Mouse (Mus musculus): ENCODE data around the gene Gstp1. TPM values are rescaled to one million over a fixed set of nuclear protein-coding genes. Genes with fewer than 3 reads are reported as not detected.
"Not testable (repeated sequence)": the region's sequence is repeated elsewhere in the genome, so short reads cannot be mapped to it uniquely, and the experiment has no call there.

Gene Gstp1
- polyA plus RNA-seq, 1 experiment from 2014 or later = 604 TPM

GRCm38 (mm10) chr19:4066280-4066679 lies 28.5 kb upstream of the Gstp1 start:
- no peak overlapping the region for H3K4me3 ChIP-seq (ENCODE audit: low read length)
- no peak overlapping the region for H3K4me2 ChIP-seq (ENCODE audit: low read length)
- no peak for ATAC-seq
- no peak overlapping the region for H3K27ac ChIP-seq (ENCODE audit: low read depth, low read length)
- H3K36me3 ChIP-seq (ENCODE audit: control insufficient read depth, insufficient read depth, low read length) = no peaks in the 10 kb centered on the region
- no peaks in the 10 kb centered on the region for H3K27me3 ChIP-seq (replicated peaks; ENCODE audit: control insufficient read depth, insufficient read depth, low read length)
- H3K9me3 ChIP-seq (ENCODE audit: control insufficient read depth, low read length) = no peaks in the 10 kb centered on the region
- 87% methylated on average over 6 of the region's 6 CpGs for WGBS
- H3K9ac ChIP-seq (ENCODE audit: low read depth, low read length) = no peak overlapping the region
- H3K4me1 ChIP-seq (ENCODE audit: control insufficient read depth, insufficient read depth, low read depth, low read length) = no peaks in the 10 kb centered on the region

- H3K36me3 ChIP-seq (ENCODE audit: control insufficient read depth, insufficient read depth, low read length); H3K9ac ChIP-seq (ENCODE audit: low read depth, low read length); H3K9me3 ChIP-seq (ENCODE audit: control insufficient read depth, low read length); ATAC-seq; H3K4me1 ChIP-seq (ENCODE audit: control insufficient read depth, insufficient read depth, low read depth, low read length); H3K27me3 ChIP-seq (replicated peaks; ENCODE audit: control insufficient read depth, insufficient read depth, low read length); H3K27ac ChIP-seq (ENCODE audit: low read depth, low read length); H3K4me3 ChIP-seq (ENCODE audit: low read length); H3K4me2 ChIP-seq (ENCODE audit: low read length): not testable (repeated sequence)
- 36% methylated on average over 2 of the region's 11 CpGs for WGBS
Observed at GRCm38 (mm10) chr19:4064501-4064900, 26.7 kb upstream of the Gstp1 start.

- not testable (repeated sequence) for ATAC-seq
Observed at GRCm38 (mm10) chr19:4063357-4063756, 25.6 kb upstream of the Gstp1 start.

GRCm38 (mm10) chr19:4060899-4061465 lies 23.2 kb upstream of the Gstp1 start:
- 92% methylated on average over 5 of the region's 6 CpGs for WGBS
- Histone ChIP-seq H3K27me3 (replicated peaks; ENCODE audit: control insufficient read depth, insufficient read depth, low read length) (no peaks in the 10 kb centered on the region), H3K27ac (ENCODE audit: low read depth, low read length) (no peak overlapping the region), H3K4me1 (ENCODE audit: control insufficient read depth, insufficient read depth, low read depth, low read length) (no peaks in the 10 kb centered on the region), H3K9ac (ENCODE audit: low read depth, low read length) (no peak overlapping the region), H3K36me3 (ENCODE audit: control insufficient read depth, insufficient read depth, low read length) (no peaks in the 10 kb centered on the region), H3K4me2 (ENCODE audit: low read length) (no peak overlapping the region), H3K9me3 (ENCODE audit: control insufficient read depth, low read length) (no peaks in the 10 kb centered on the region), H3K4me3 (ENCODE audit: low read length) (no peak overlapping the region)
- no peak for ATAC-seq

More at GRCm38 (mm10) chr19:4063357-4063756, 25.6 kb upstream of the Gstp1 start:
- not testable (repeated sequence) for H3K9me3 ChIP-seq (ENCODE audit: control insufficient read depth, low read length); H3K27me3 ChIP-seq (replicated peaks; ENCODE audit: control insufficient read depth, insufficient read depth, low read length); H3K4me1 ChIP-seq (ENCODE audit: control insufficient read depth, insufficient read depth, low read depth, low read length); H3K4me2 ChIP-seq (ENCODE audit: low read length); H3K36me3 ChIP-seq (ENCODE audit: control insufficient read depth, insufficient read depth, low read length); H3K9ac ChIP-seq (ENCODE audit: low read depth, low read length); H3K27ac ChIP-seq (ENCODE audit: low read depth, low read length); H3K4me3 ChIP-seq (ENCODE audit: low read length)
- WGBS = 94% methylated on average over 2 of the region's 4 CpGs

- H3K4me2 ChIP-seq (ENCODE audit: low read length); ATAC-seq; H3K9me3 ChIP-seq (ENCODE audit: control insufficient read depth, low read length); H3K4me3 ChIP-seq (ENCODE audit: low read length); H3K27ac ChIP-seq (ENCODE audit: low read depth, low read length); H3K4me1 ChIP-seq (ENCODE audit: control insufficient read depth, insufficient read depth, low read depth, low read length); H3K9ac ChIP-seq (ENCODE audit: low read depth, low read length); H3K36me3 ChIP-seq (ENCODE audit: control insufficient read depth, insufficient read depth, low read length); H3K27me3 ChIP-seq (replicated peaks; ENCODE audit: control insufficient read depth, insufficient read depth, low read length): not testable (repeated sequence)
- 91% methylated on average over 8 of the region's 8 CpGs for WGBS
Observed at GRCm38 (mm10) chr19:4060044-4060898, 22.5 kb upstream of the Gstp1 start.

- WGBS = 81% methylated on average over 15 of the region's 15 CpGs
- no peaks in the 10 kb centered on the region for H3K9me3 ChIP-seq (ENCODE audit: control insufficient read depth, low read length)
- no peaks in the 10 kb centered on the region for H3K27me3 ChIP-seq (replicated peaks; ENCODE audit: control insufficient read depth, insufficient read depth, low read length)
- H3K36me3 ChIP-seq (ENCODE audit: control insufficient read depth, insufficient read depth, low read length) = no peaks in the 10 kb centered on the region
- no peak within 1 kb of the TSS for H3K27ac ChIP-seq (ENCODE audit: low read depth, low read length)
- H3K4me2 ChIP-seq (ENCODE audit: low read length) = no peak within 1 kb of the TSS
- ATAC-seq = no peak
- H3K4me1 ChIP-seq (ENCODE audit: control insufficient read depth, insufficient read depth, low read depth, low read length) = no peaks in the 10 kb centered on the region
- H3K9ac ChIP-seq (ENCODE audit: low read depth, low read length) = no peak within 1 kb of the TSS
- H3K4me3 ChIP-seq (ENCODE audit: low read length) = no peak within 1 kb of the TSS
Observed at GRCm38 (mm10) chr19:4059069-4059740, 21.4 kb upstream of the Gstp1 start, which contains the start of gene Gstp3. Gene Gstp3 (minus strand): TSS chr19:4059569.

- WGBS = 91% methylated on average over 5 of the region's 5 CpGs
- H3K36me3 ChIP-seq (ENCODE audit: control insufficient read depth, insufficient read depth, low read length) = no peaks in the 10 kb centered on the region
- H3K9ac ChIP-seq (ENCODE audit: low read depth, low read length) = no peak overlapping the region
- H3K27me3 ChIP-seq (replicated peaks; ENCODE audit: control insufficient read depth, insufficient read depth, low read length) = no peaks in the 10 kb centered on the region
- H3K9me3 ChIP-seq (ENCODE audit: control insufficient read depth, low read length) = no peaks in the 10 kb centered on the region
- H3K4me3 ChIP-seq (ENCODE audit: low read length) = no peak overlapping the region
- H3K4me1 ChIP-seq (ENCODE audit: control insufficient read depth, insufficient read depth, low read depth, low read length) = no peaks in the 10 kb centered on the region
- ATAC-seq = no peak
- no peak overlapping the region for H3K4me2 ChIP-seq (ENCODE audit: low read length)
- no peak overlapping the region for H3K27ac ChIP-seq (ENCODE audit: low read depth, low read length)
Observed at GRCm38 (mm10) chr19:4058581-4058980, 20.8 kb upstream of the Gstp1 start.

- no peak overlapping the region for H3K9ac ChIP-seq (ENCODE audit: low read depth, low read length)
- no peaks in the 10 kb centered on the region for H3K4me1 ChIP-seq (ENCODE audit: control insufficient read depth, insufficient read depth, low read depth, low read length)
- no peak for ATAC-seq
- H3K9me3 ChIP-seq (ENCODE audit: control insufficient read depth, low read length) = no peaks in the 10 kb centered on the region
- H3K4me2 ChIP-seq (ENCODE audit: low read length) = no peak overlapping the region
- WGBS = 98% methylated on average over 7 of the region's 7 CpGs
- H3K27ac ChIP-seq (ENCODE audit: low read depth, low read length) = no peak overlapping the region
- H3K4me3 ChIP-seq (ENCODE audit: low read length) = no peak overlapping the region
- H3K27me3 ChIP-seq (replicated peaks; ENCODE audit: control insufficient read depth, insufficient read depth, low read length) = no peaks in the 10 kb centered on the region
- no peaks in the 10 kb centered on the region for H3K36me3 ChIP-seq (ENCODE audit: control insufficient read depth, insufficient read depth, low read length)
Observed at GRCm38 (mm10) chr19:4057962-4058361, 20.2 kb upstream of the Gstp1 start.

- no peak for ATAC-seq
- Histone ChIP-seq H3K36me3 (ENCODE audit: control insufficient read depth, insufficient read depth, low read length) (no peaks in the 10 kb centered on the region), H3K9ac (ENCODE audit: low read depth, low read length) (no peak overlapping the region), H3K9me3 (ENCODE audit: control insufficient read depth, low read length) (no peaks in the 10 kb centered on the region), H3K4me3 (ENCODE audit: low read length) (no peak overlapping the region), H3K27ac (ENCODE audit: low read depth, low read length) (no peak overlapping the region), H3K4me2 (ENCODE audit: low read length) (no peak overlapping the region), H3K4me1 (ENCODE audit: control insufficient read depth, insufficient read depth, low read depth, low read length) (no peaks in the 10 kb centered on the region), H3K27me3 (replicated peaks; ENCODE audit: control insufficient read depth, insufficient read depth, low read length) (no peaks in the 10 kb centered on the region)
- WGBS = 81% methylated on average over 13 of the region's 13 CpGs
Observed at GRCm38 (mm10) chr19:4057389-4057788, 19.6 kb upstream of the Gstp1 start.
